Comparison of ENCODE assay signal across 9 mouse cellular contexts in genomic region chr7:37343691-37344233, GRCm38 (mm10).
A peak's percentile ranks its signal among the peaks of the same experiment; 100 is the strongest.
DNase-seq lines count a peak whose midpoint lies in the region; ATAC-seq and TF ChIP-seq lines count a peak whose summit lies in the region.
"Had no signal": no experiment of that assay in that cellular context is flagged by ENCODE, and none has a peak within 500 bp of the region (broad histone marks: within the 10 kb centered on the region; RNA-seq: fewer than 3 reads in every experiment).

No protein-coding gene starts in this region.

- H3K9me3 ChIP-seq in kidney, postnatal 0 days (replicated peaks; ENCODE audit: low read length): no peaks in the 10 kb centered on the region
- 0 out of 2 replicates have a peak, but pooled peaks cover 4% of the 10 kb centered on the region for H3K9me3 ChIP-seq in forebrain, embryonic 10.5 days
- no peaks in the 10 kb centered on the region for H3K9me3 ChIP-seq in limb, embryonic 10.5 days (replicated peaks)
- no peaks in the 10 kb centered on the region for H3K9me3 ChIP-seq in neural tube, embryonic 13.5 days
- no peaks in the 10 kb centered on the region for H3K9me3 ChIP-seq in liver, postnatal 0 days (ENCODE audit: low read length)

- peak overlapping the region; percentile 54 for H3K4me2 ChIP-seq in kidney, postnatal 0 days (ENCODE audit: low read length)
- peak overlapping the region; percentile 71 for H3K4me2 ChIP-seq in neural tube, embryonic 13.5 days
- H3K4me2 ChIP-seq in liver, postnatal 0 days (ENCODE audit: low read depth, low read length): no peak overlapping the region

- no peak overlapping the region; the same call in 1 of the 2 replicates for H3K4me3 ChIP-seq in kidney, postnatal 0 days (replicated peaks; ENCODE audit: low read depth, low read length)
- peak overlapping the region; percentile 43 for H3K4me3 ChIP-seq in forebrain, embryonic 10.5 days
- peak overlapping the region; percentile 46 for H3K4me3 ChIP-seq in limb, embryonic 10.5 days
- peak overlapping the region; percentile 35 for H3K4me3 ChIP-seq in neural tube, embryonic 13.5 days
- no peak overlapping the region for H3K4me3 ChIP-seq in liver, postnatal 0 days (ENCODE audit: low read depth, low read length)

- no peak overlapping the region for H3K27ac ChIP-seq in kidney, postnatal 0 days
- peak overlapping the region; percentile 81 for H3K27ac ChIP-seq in forebrain, embryonic 10.5 days
- H3K27ac ChIP-seq in limb, embryonic 10.5 days: peak overlapping the region; percentile 77
- peak overlapping the region; percentile 85 for H3K27ac ChIP-seq in neural tube, embryonic 13.5 days (replicated peaks)
- H3K27ac ChIP-seq in liver, postnatal 0 days (ENCODE audit: low read depth): no peak overlapping the region
- H3K27ac ChIP-seq: macrophage had no signal

- 0 out of 2 replicates have a peak, but pooled peaks cover 5% of the 10 kb centered on the region for H3K4me1 ChIP-seq in kidney, postnatal 0 days (replicated peaks; ENCODE audit: insufficient read depth, low read length)
- H3K4me1 ChIP-seq in forebrain, embryonic 10.5 days: peaks cover 41% of the 10 kb centered on the region
- H3K4me1 ChIP-seq in limb, embryonic 10.5 days: peaks cover 45% of the 10 kb centered on the region
- H3K4me1 ChIP-seq in neural tube, embryonic 13.5 days (replicated peaks): peaks cover 65% of the 10 kb centered on the region
- H3K4me1 ChIP-seq in liver, postnatal 0 days (ENCODE audit: insufficient read depth): no peaks in the 10 kb centered on the region

- 43% methylated on average over 18 of the region's 18 CpGs for WGBS in kidney, postnatal 0 days
- 24% methylated on average over 18 of the region's 18 CpGs for WGBS in forebrain, embryonic 10.5 days
- WGBS in limb, embryonic 10.5 days: 41% methylated on average over 18 of the region's 18 CpGs
- WGBS in neural tube, embryonic 13.5 days: 20% methylated on average over 18 of the region's 18 CpGs
- WGBS in liver, postnatal 0 days (ENCODE audit: insufficient replicate concordance): 58% methylated on average over 18 of the region's 18 CpGs

- no peaks in the 10 kb centered on the region for H3K36me3 ChIP-seq in kidney, postnatal 0 days (ENCODE audit: insufficient read depth, low read length)
- no peaks in the 10 kb centered on the region for H3K36me3 ChIP-seq in forebrain, embryonic 10.5 days (replicated peaks)
- no peaks in the 10 kb centered on the region for H3K36me3 ChIP-seq in limb, embryonic 10.5 days
- no peaks in the 10 kb centered on the region for H3K36me3 ChIP-seq in neural tube, embryonic 13.5 days
- H3K36me3 ChIP-seq in liver, postnatal 0 days (replicated peaks; ENCODE audit: insufficient read depth, low read length): no peaks in the 10 kb centered on the region

- H3K9ac ChIP-seq in kidney, postnatal 0 days (ENCODE audit: low read depth, low read length): no peak overlapping the region
- peak overlapping the region; percentile 73 for H3K9ac ChIP-seq in neural tube, embryonic 13.5 days
- no peak overlapping the region for H3K9ac ChIP-seq in liver, postnatal 0 days (replicated peaks)

- H3K27me3 ChIP-seq in kidney, postnatal 0 days (ENCODE audit: insufficient read depth, low read length): peaks cover 6% of the 10 kb centered on the region; the same call in 1 of the 2 replicates
- peaks cover 76% of the 10 kb centered on the region for H3K27me3 ChIP-seq in forebrain, embryonic 10.5 days (ENCODE audit: poor library complexity, severe bottlenecking)
- peaks cover 46% of the 10 kb centered on the region for H3K27me3 ChIP-seq in limb, embryonic 10.5 days (ENCODE audit: low read depth, poor library complexity, severe bottlenecking)
- no peaks in the 10 kb centered on the region for H3K27me3 ChIP-seq in neural tube, embryonic 13.5 days
- H3K27me3 ChIP-seq in liver, postnatal 0 days (ENCODE audit: insufficient read depth, low read length): 0 out of 2 replicates have a peak, but pooled peaks cover 3% of the 10 kb centered on the region

- TF ChIP-seq EP300 in liver, postnatal 0 days (IDR thresholded peaks at IDR 0.05; ENCODE audit: low read depth): no peak

- ATAC-seq in kidney, postnatal 0 days (replicated peaks; ENCODE audit: low FRiP score, low read depth): no peak; the same call in 1 of the 2 replicates
- 0 out of 2 replicates have a peak, but pooled peaks have one; percentile 7 for ATAC-seq in neural tube, embryonic 13.5 days (ENCODE audit: low read depth)
- no peak for ATAC-seq in liver, postnatal 0 days

- DNase-seq in kidney, postnatal 0 days (ENCODE audit: low spot score): no peak
- no peak for DNase-seq in kidney, postnatal 25 days
- DNase-seq in forebrain, embryonic 10.5 days (ENCODE audit: extremely low spot score, low spot score): no peak
- DNase-seq in limb, embryonic 10.5 days (ENCODE audit: low spot score): peak; percentile 46
- DNase-seq in liver, postnatal 0 days: no peak
- no peak for DNase-seq in left cerebral cortex, adult 18-20 months (ENCODE audit: low spot score in 2 of 2)
- no peak for DNase-seq in layer of hippocampus, adult 9-10 months (ENCODE audit: low spot score)

- TF ChIP-seq CTCF in kidney, postnatal 0 days (IDR thresholded peaks at IDR 0.05; ENCODE audit: low read depth): no peak
- no peak for TF ChIP-seq CTCF in liver, postnatal 0 days (IDR thresholded peaks at IDR 0.05; ENCODE audit: low read depth)

Comparison
In these comparisons a context has a peak if more than half of its experiments do, and no peak if none do; other contexts are left out.
1. H3K27ac ChIP-seq: peak in forebrain, embryonic 10.5 days (single experiment), limb, embryonic 10.5 days (single experiment) and neural tube, embryonic 13.5 days (single experiment); none in kidney, postnatal 0 days (single experiment) and liver, postnatal 0 days (single experiment).
2. H3K4me3 ChIP-seq: peak in forebrain, embryonic 10.5 days (single experiment), limb, embryonic 10.5 days (single experiment) and neural tube, embryonic 13.5 days (single experiment); none in kidney, postnatal 0 days (single experiment) and liver, postnatal 0 days (single experiment).